Comparison of ENCODE assay signal across 23 mouse cellular contexts in the genomic region with DNA sequence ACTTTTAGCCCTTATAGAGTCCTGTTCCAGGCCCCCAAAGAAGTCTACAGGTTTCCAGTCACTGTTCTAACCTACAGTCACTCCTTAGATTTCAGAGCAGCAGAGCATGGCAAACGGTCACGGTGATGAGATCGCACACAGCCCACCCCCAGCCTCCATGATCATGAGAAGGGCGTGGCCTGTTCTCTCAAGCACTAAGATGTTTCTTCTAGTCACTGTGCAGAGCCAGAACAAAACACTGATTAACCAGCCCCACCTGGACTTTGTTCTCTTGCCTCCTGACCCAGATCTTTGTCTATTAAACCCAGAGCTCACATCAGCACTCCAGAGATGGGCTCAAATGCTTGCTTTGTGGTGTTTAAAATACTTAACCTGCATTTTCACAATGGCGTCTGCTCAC. TPM values are rescaled to one million over a fixed set of nuclear protein-coding genes. Genes with fewer than 3 reads are reported as not detected.
DNase-seq lines count a peak whose midpoint lies in the region; ATAC-seq and TF ChIP-seq lines count a peak whose summit lies in the region.
"Had no signal": no experiment of that assay in that cellular context is flagged by ENCODE, and none has a peak within 500 bp of the region (broad histone marks: within the 10 kb centered on the region; RNA-seq: fewer than 3 reads in every experiment).

No protein-coding gene starts in this region.

- no peak for ATAC-seq in frontal cortex, adult (ENCODE audit: low TSS enrichment)
- no peak for ATAC-seq in neural tube, embryonic 15.5 days (ENCODE audit: low FRiP score)
- ATAC-seq in hindbrain, postnatal 0 days, result no peak
- ATAC-seq: hindbrain, embryonic 16.5 days; Patski had no signal

- no peak for TF ChIP-seq CTCF in testis, adult 2 months (IDR thresholded peaks at IDR 0.05; ENCODE audit: control insufficient read depth, insufficient read depth, insufficient replicate concordance, low read depth, low read length)
- no peak for TF ChIP-seq CTCF in gastrocnemius, adult 2 months (IDR thresholded peaks at IDR 0.05)
- no peak for TF ChIP-seq CTCF in hindbrain, postnatal 0 days (IDR thresholded peaks at IDR 0.05; ENCODE audit: low read depth)

- peak overlapping the region; percentile 75 for H3K4me3 ChIP-seq in testis, adult 2 months (ENCODE audit: control insufficient read depth, low read depth, low read length)
- H3K4me3 ChIP-seq in gastrocnemius, adult 2 months, result no peak overlapping the region
- H3K4me3 ChIP-seq in neural tube, embryonic 15.5 days (replicated peaks), result no peak overlapping the region
- no peak overlapping the region for H3K4me3 ChIP-seq in hindbrain, postnatal 0 days (ENCODE audit: low read length)
- H3K4me3 ChIP-seq: embryonic facial prominence, embryonic 15.5 days; forebrain, embryonic 10.5 days; limb, embryonic 13.5 days had no signal

- no peaks in the 10 kb centered on the region for H3K4me1 ChIP-seq in testis, adult 2 months (ENCODE audit: control insufficient read depth, insufficient read depth, low read length)
- H3K4me1 ChIP-seq in neural tube, embryonic 15.5 days, result no peaks in the 10 kb centered on the region
- H3K4me1 ChIP-seq in hindbrain, postnatal 0 days (ENCODE audit: insufficient read depth, low read length), result no peaks in the 10 kb centered on the region

- intact Hi-C loops in gastrocnemius, adult 2 months (cut with DNase I), result no loop called here

- H3K4me2 ChIP-seq in neural tube, embryonic 15.5 days, result no peak overlapping the region
- H3K4me2 ChIP-seq in hindbrain, postnatal 0 days (ENCODE audit: low read depth, low read length), result no peak overlapping the region
- H3K4me2 ChIP-seq: embryonic facial prominence, embryonic 15.5 days; heart, embryonic 11.5 days; limb, embryonic 13.5 days; lung, embryonic 14.5 days had no signal

- no peak overlapping the region for H3K9ac ChIP-seq in neural tube, embryonic 15.5 days (replicated peaks)
- H3K9ac ChIP-seq in hindbrain, postnatal 0 days (replicated peaks; ENCODE audit: low read length), result no peak overlapping the region
- H3K9ac ChIP-seq: embryonic facial prominence, embryonic 15.5 days; limb, embryonic 13.5 days; lung, embryonic 14.5 days had no signal

- 0 out of 2 replicates have a peak overlapping the region, but pooled peaks have one; percentile 33 for H3K27ac ChIP-seq in testis, adult 2 months (ENCODE audit: control insufficient read depth, insufficient read depth, low read depth, low read length)
- H3K27ac ChIP-seq in gastrocnemius, adult 2 months, result no peak overlapping the region
- H3K27ac ChIP-seq in neural tube, embryonic 15.5 days (replicated peaks), result no peak overlapping the region
- H3K27ac ChIP-seq in hindbrain, postnatal 0 days, result no peak overlapping the region
- H3K27ac ChIP-seq: embryonic facial prominence, embryonic 15.5 days; forebrain, embryonic 10.5 days; limb, embryonic 13.5 days; macrophage had no signal

- H3K36me3 ChIP-seq in testis, adult 2 months (ENCODE audit: control insufficient read depth, insufficient read depth, low read length), result no peaks in the 10 kb centered on the region
- H3K36me3 ChIP-seq in neural tube, embryonic 15.5 days, result no peaks in the 10 kb centered on the region
- no peaks in the 10 kb centered on the region for H3K36me3 ChIP-seq in hindbrain, postnatal 0 days (ENCODE audit: insufficient read depth, low read length)
- H3K36me3 ChIP-seq: embryonic facial prominence, embryonic 15.5 days; forebrain, embryonic 10.5 days; limb, embryonic 13.5 days had no signal

- no peak for DNase-seq in testis, postnatal 10 days (ENCODE audit: low spot score)
- DNase-seq in kidney, adult 8-10 months, result peak; percentile 91 to 92
- peak; percentile 89 to 92 for DNase-seq in kidney, postnatal 25 days
- DNase-seq in gastrocnemius, adult 2 months, result no peak
- no peak for DNase-seq in hindbrain, postnatal 0 days (ENCODE audit: low spot score)
- DNase-seq: adrenal gland, postnatal 25 days; cerebellum, adult 9-11 months; gastrocnemius, postnatal 36 days; heart, postnatal 36 days; layer of hippocampus, adult 9-11 months; lung, embryonic 14.5 days; midbrain, embryonic 14.5 days; retina, postnatal 1 day had no signal

- 90% methylated on average over 5 of the region's 5 CpGs for WGBS in neural tube, embryonic 15.5 days
- 87% methylated on average over 5 of the region's 5 CpGs for WGBS in hindbrain, postnatal 0 days

- H3K27me3 ChIP-seq in testis, adult 2 months (ENCODE audit: control insufficient read depth, insufficient read depth, low read length), result no peaks in the 10 kb centered on the region
- H3K27me3 ChIP-seq in neural tube, embryonic 15.5 days (replicated peaks), result no peaks in the 10 kb centered on the region
- no peaks in the 10 kb centered on the region for H3K27me3 ChIP-seq in hindbrain, postnatal 0 days (ENCODE audit: insufficient read depth, low read length)
- H3K27me3 ChIP-seq: embryonic facial prominence, embryonic 15.5 days; limb, embryonic 13.5 days; Patski had no signal

- H3K9me3 ChIP-seq in neural tube, embryonic 15.5 days (replicated peaks), result no peaks in the 10 kb centered on the region
- H3K9me3 ChIP-seq in hindbrain, postnatal 0 days (ENCODE audit: low read length), result no peaks in the 10 kb centered on the region
- H3K9me3 ChIP-seq: embryonic facial prominence, embryonic 15.5 days; forebrain, embryonic 10.5 days; limb, embryonic 13.5 days had no signal

- no peak for TF ChIP-seq POLR2A in testis, adult 2 months (IDR thresholded peaks at IDR 0.05; ENCODE audit: control insufficient read depth, low read depth, low read length)

RNA-seq across cellular contexts. Expression of gene Parva, which starts 53.3 kb away (rescaled TPM):
- polyA plus RNA-seq in testis, adult 2 months (2012; rRNA removed), result 4.3 and 5.4 TPM in 2 replicates
- 10 to 100 TPM; 10.9 to 17.0 TPM for total RNA-seq in gastrocnemius, adult 2 months (2021)
- 23.7 and 33.5 TPM in 2 replicates for polyA plus RNA-seq in neural tube, embryonic 15.5 days (2015; fragmentation: Nextera tagmentation; extraction: Ambion mirVana)
- total RNA-seq in hindbrain, postnatal 0 days (2014; rRNA removed), result 34.0 and 35.9 TPM in 2 replicates
- 26.3 and 28.8 TPM in 2 replicates for polyA plus RNA-seq in hindbrain, postnatal 0 days (2015; fragmentation: Nextera tagmentation; extraction: Ambion mirVana)

Comparison
In these comparisons a context has a peak if more than half of its experiments do, and no peak if none do; other contexts are left out.
1. DNase-seq: peak in kidney, adult 8-10 months (2 of 2) and kidney, postnatal 25 days (2 of 2); none in testis, postnatal 10 days (single experiment), gastrocnemius, adult 2 months (single experiment) and hindbrain, postnatal 0 days (single experiment).